7 mouse cellular contexts compared by ENCODE assay signal in genomic region chr5:138262582-138263240, GRCm38 (mm10). TPM values are rescaled to one million over a fixed set of nuclear protein-coding genes. Genes with fewer than 3 reads are reported as not detected.
DNase-seq lines count a peak whose midpoint lies in the region; ATAC-seq and TF ChIP-seq lines count a peak whose summit lies in the region.

No protein-coding gene starts in this region.

- 56% methylated on average over 18 of the region's 18 CpGs for WGBS in lung, embryonic 14.5 days
- WGBS in embryonic facial prominence, embryonic 14.5 days, result 60% methylated on average over 18 of the region's 18 CpGs
- 59% methylated on average over 18 of the region's 18 CpGs for WGBS in intestine, postnatal 0 days
- 66% methylated on average over 18 of the region's 18 CpGs for WGBS in neural tube, embryonic 15.5 days

- no peaks in the 10 kb centered on the region for H3K27me3 ChIP-seq in lung, embryonic 14.5 days (ENCODE audit: insufficient read depth, low read length)
- no peaks in the 10 kb centered on the region for H3K27me3 ChIP-seq in embryonic facial prominence, embryonic 14.5 days (replicated peaks; ENCODE audit: control insufficient read depth, insufficient read depth, low read length)
- no peaks in the 10 kb centered on the region for H3K27me3 ChIP-seq in intestine, postnatal 0 days (replicated peaks; ENCODE audit: control insufficient read depth, insufficient read depth, low read length)
- no peaks in the 10 kb centered on the region for H3K27me3 ChIP-seq in neural tube, embryonic 15.5 days (replicated peaks)

- peaks cover 7% of the 10 kb centered on the region for H3K4me1 ChIP-seq in lung, embryonic 14.5 days (ENCODE audit: insufficient read depth)
- peaks cover 14% of the 10 kb centered on the region for H3K4me1 ChIP-seq in embryonic facial prominence, embryonic 14.5 days (ENCODE audit: control insufficient read depth, insufficient read depth, low read length)
- 0 out of 2 replicates have a peak, but pooled peaks cover 4% of the 10 kb centered on the region for H3K4me1 ChIP-seq in intestine, postnatal 0 days (replicated peaks; ENCODE audit: control insufficient read depth, insufficient read depth, low read length)
- peaks cover 43% of the 10 kb centered on the region for H3K4me1 ChIP-seq in neural tube, embryonic 15.5 days

- no peak for TF ChIP-seq CTCF in lung, embryonic 14.5 days (IDR thresholded peaks at IDR 0.05; ENCODE audit: low read depth)
- no peak; the same call in 1 of the 2 replicates for TF ChIP-seq CTCF in intestine, postnatal 0 days (IDR thresholded peaks at IDR 0.05; ENCODE audit: low read depth)

- peaks cover 40% of the 10 kb centered on the region for H3K36me3 ChIP-seq in lung, embryonic 14.5 days (ENCODE audit: insufficient read depth)
- H3K36me3 ChIP-seq in embryonic facial prominence, embryonic 14.5 days (ENCODE audit: control insufficient read depth, insufficient read depth, low read length), result peaks cover 48% of the 10 kb centered on the region
- H3K36me3 ChIP-seq in intestine, postnatal 0 days (ENCODE audit: control insufficient read depth, insufficient read depth), result peaks cover 32% of the 10 kb centered on the region
- peaks cover 58% of the 10 kb centered on the region for H3K36me3 ChIP-seq in neural tube, embryonic 15.5 days

- DNase-seq in lung, embryonic 14.5 days, result no peak
- no peak for DNase-seq in lung, adult 18-20 months
- DNase-seq in embryonic facial prominence, embryonic 14.5 days (ENCODE audit: low spot score), result no peak
- DNase-seq in urinary bladder, postnatal 14 days (ENCODE audit: low spot score), result no peak
- no peak for DNase-seq in kidney, adult 18-20 months

- no peak for ATAC-seq in lung, embryonic 14.5 days (ENCODE audit: insufficient read depth)
- ATAC-seq in embryonic facial prominence, embryonic 14.5 days (ENCODE audit: low read depth), result no peak
- no peak for ATAC-seq in intestine, postnatal 0 days
- no peak for ATAC-seq in neural tube, embryonic 15.5 days (ENCODE audit: low FRiP score)

- peak overlapping the region; percentile 95 for H3K4me3 ChIP-seq in lung, embryonic 14.5 days (ENCODE audit: low read depth, low read length)
- peak overlapping the region; percentile 98 for H3K4me3 ChIP-seq in embryonic facial prominence, embryonic 14.5 days (ENCODE audit: low read depth, low read length)
- H3K4me3 ChIP-seq in intestine, postnatal 0 days (ENCODE audit: low read depth, low read length), result peak overlapping the region; percentile 82
- H3K4me3 ChIP-seq in neural tube, embryonic 15.5 days (replicated peaks), result peak overlapping the region; percentile 91

- H3K9ac ChIP-seq in lung, embryonic 14.5 days, result peak overlapping the region; percentile 95
- H3K9ac ChIP-seq in embryonic facial prominence, embryonic 14.5 days (ENCODE audit: low read depth, low read length), result peak overlapping the region; percentile 92
- peak overlapping the region; percentile 92 for H3K9ac ChIP-seq in intestine, postnatal 0 days (ENCODE audit: low read depth, low read length)
- peak overlapping the region; percentile 97 for H3K9ac ChIP-seq in neural tube, embryonic 15.5 days (replicated peaks)

- H3K9me3 ChIP-seq in lung, embryonic 14.5 days (ENCODE audit: low read depth, low read length), result no peaks in the 10 kb centered on the region
- no peaks in the 10 kb centered on the region for H3K9me3 ChIP-seq in embryonic facial prominence, embryonic 14.5 days (ENCODE audit: control insufficient read depth, low read length)
- H3K9me3 ChIP-seq in intestine, postnatal 0 days (ENCODE audit: control insufficient read depth), result no peaks in the 10 kb centered on the region
- no peaks in the 10 kb centered on the region for H3K9me3 ChIP-seq in neural tube, embryonic 15.5 days (replicated peaks)

- no peak overlapping the region for H3K27ac ChIP-seq in lung, embryonic 14.5 days (ENCODE audit: low read depth)
- no peak overlapping the region for H3K27ac ChIP-seq in embryonic facial prominence, embryonic 14.5 days (replicated peaks; ENCODE audit: low read depth, low read length)
- no peak overlapping the region; the same call in 1 of the 2 replicates for H3K27ac ChIP-seq in intestine, postnatal 0 days (ENCODE audit: low read depth, low read length)
- no peak overlapping the region for H3K27ac ChIP-seq in neural tube, embryonic 15.5 days (replicated peaks)

- H3K4me2 ChIP-seq in lung, embryonic 14.5 days, result peak overlapping the region; percentile 92
- H3K4me2 ChIP-seq in embryonic facial prominence, embryonic 14.5 days (ENCODE audit: low read depth, low read length), result peak overlapping the region; percentile 94
- peak overlapping the region; percentile 96 for H3K4me2 ChIP-seq in intestine, postnatal 0 days (replicated peaks; ENCODE audit: low read depth)
- peak overlapping the region; percentile 91 for H3K4me2 ChIP-seq in neural tube, embryonic 15.5 days

RNA-seq across cellular contexts. Expression of gene BC037034, which starts 1.1 kb away (rescaled TPM):
- 5.5 and 6.6 TPM in 2 replicates for polyA plus RNA-seq in lung, embryonic 14.5 days (2014; fragmentation: Nextera tagmentation; extraction: Ambion mirVana)
- polyA plus RNA-seq in embryonic facial prominence, embryonic 14.5 days (2014; fragmentation: Nextera tagmentation; extraction: Ambion mirVana), result 5.6 and 5.8 TPM in 2 replicates
- 4.4 and 4.8 TPM in 2 replicates for polyA plus RNA-seq in intestine, postnatal 0 days (2015; fragmentation: Nextera tagmentation; extraction: Ambion mirVana)
- polyA plus RNA-seq in neural tube, embryonic 15.5 days (2015; fragmentation: Nextera tagmentation; extraction: Ambion mirVana), result 16.9 and 19.2 TPM in 2 replicates

RNA-seq across cellular contexts. Expression of gene Lamtor4, which starts 7.4 kb away (rescaled TPM):
- polyA plus RNA-seq in lung, embryonic 14.5 days (2014; fragmentation: Nextera tagmentation; extraction: Ambion mirVana), result 44.2 and 46.0 TPM in 2 replicates
- polyA plus RNA-seq in embryonic facial prominence, embryonic 14.5 days (2014; fragmentation: Nextera tagmentation; extraction: Ambion mirVana), result 71.7 and 73.2 TPM in 2 replicates
- 124 and 135 TPM in 2 replicates for polyA plus RNA-seq in intestine, postnatal 0 days (2015; fragmentation: Nextera tagmentation; extraction: Ambion mirVana)
- polyA plus RNA-seq in neural tube, embryonic 15.5 days (2015; fragmentation: Nextera tagmentation; extraction: Ambion mirVana), result 113 and 121 TPM in 2 replicates

RNA-seq across cellular contexts. Expression of gene Gal3st4, which starts 9.9 kb away (rescaled TPM):
- 0.78 and 1.6 TPM in 2 replicates for polyA plus RNA-seq in lung, embryonic 14.5 days (2014; fragmentation: Nextera tagmentation; extraction: Ambion mirVana)
- 2.5 and 3.5 TPM in 2 replicates for polyA plus RNA-seq in embryonic facial prominence, embryonic 14.5 days (2014; fragmentation: Nextera tagmentation; extraction: Ambion mirVana)
- polyA plus RNA-seq in intestine, postnatal 0 days (2015; fragmentation: Nextera tagmentation; extraction: Ambion mirVana), result 0.63 and 0.65 TPM in 2 replicates
- 3.2 and 3.6 TPM in 2 replicates for polyA plus RNA-seq in neural tube, embryonic 15.5 days (2015; fragmentation: Nextera tagmentation; extraction: Ambion mirVana)

RNA-seq across cellular contexts. Expression of gene Gm43720, which starts 17.0 kb away (rescaled TPM):
- polyA plus RNA-seq in lung, embryonic 14.5 days (2014; fragmentation: Nextera tagmentation; extraction: Ambion mirVana), result 0.12 TPM in 1 of 2 replicates, not detected in the other
- 0.09 and 0.10 TPM in 2 replicates for polyA plus RNA-seq in embryonic facial prominence, embryonic 14.5 days (2014; fragmentation: Nextera tagmentation; extraction: Ambion mirVana)
- 0.07 TPM in 2 replicates for polyA plus RNA-seq in intestine, postnatal 0 days (2015; fragmentation: Nextera tagmentation; extraction: Ambion mirVana)
- 0.04 and 0.27 TPM in 2 replicates for polyA plus RNA-seq in neural tube, embryonic 15.5 days (2015; fragmentation: Nextera tagmentation; extraction: Ambion mirVana)

RNA-seq across cellular contexts. Expression of gene Gpc2, which starts 17.1 kb away (rescaled TPM):
- polyA plus RNA-seq in lung, embryonic 14.5 days (2014; fragmentation: Nextera tagmentation; extraction: Ambion mirVana), result 4.3 and 4.7 TPM in 2 replicates
- 3.9 and 4.5 TPM in 2 replicates for polyA plus RNA-seq in embryonic facial prominence, embryonic 14.5 days (2014; fragmentation: Nextera tagmentation; extraction: Ambion mirVana)
- 1.4 TPM in 2 replicates for polyA plus RNA-seq in intestine, postnatal 0 days (2015; fragmentation: Nextera tagmentation; extraction: Ambion mirVana)
- polyA plus RNA-seq in neural tube, embryonic 15.5 days (2015; fragmentation: Nextera tagmentation; extraction: Ambion mirVana), result 101 and 134 TPM in 2 replicates
